ENCODE assay signal across 7 mouse cellular contexts in genomic region chr10:80258752-80259462, GRCm38 (mm10). TPM values are rescaled to one million over a fixed set of nuclear protein-coding genes. Genes with fewer than 3 reads are reported as not detected.
DNase-seq lines count a peak whose midpoint lies in the region; ATAC-seq lines count a peak whose summit lies in the region.

No protein-coding gene starts in this region.

- no peak for ATAC-seq in heart, embryonic 16.5 days (replicated peaks; ENCODE audit: extremely low read depth, insufficient read depth, low FRiP score)
- no peak for ATAC-seq in limb, embryonic 15.5 days (ENCODE audit: insufficient number of reproducible peaks, low FRiP score, low TSS enrichment, low read depth)

- H3K27ac ChIP-seq in heart, embryonic 16.5 days (ENCODE audit: low read length): 0 out of 2 replicates have a peak overlapping the region, but pooled peaks have one; percentile 99
- H3K27ac ChIP-seq in limb, embryonic 15.5 days: no peak overlapping the region

- H3K4me1 ChIP-seq in heart, embryonic 16.5 days (ENCODE audit: control insufficient read depth, insufficient read depth, low read length): peaks cover 26% of the 10 kb centered on the region
- H3K4me1 ChIP-seq in limb, embryonic 15.5 days: peaks cover 39% of the 10 kb centered on the region

- no peaks in the 10 kb centered on the region for H3K27me3 ChIP-seq in heart, embryonic 16.5 days (ENCODE audit: control insufficient read depth, insufficient read depth, low read length)
- H3K27me3 ChIP-seq in limb, embryonic 15.5 days: no peaks in the 10 kb centered on the region

- intact Hi-C loops in left cerebral cortex, postnatal 36 days (cut with DNase I): no loop called here

- H3K36me3 ChIP-seq in heart, embryonic 16.5 days (ENCODE audit: control insufficient read depth, insufficient read depth): peaks cover 46% of the 10 kb centered on the region
- peaks cover 53% of the 10 kb centered on the region for H3K36me3 ChIP-seq in limb, embryonic 15.5 days

- no peak for DNase-seq in heart, adult 9 months (ENCODE audit: low spot score in 2 of 2)
- DNase-seq in adrenal gland, adult 8-10 months: peak; percentile 64
- DNase-seq in adrenal gland, postnatal 36 days: peak; percentile 72
- no peak for DNase-seq in left cerebral cortex, postnatal 36 days (ENCODE audit: low spot score in 2 of 2)
- DNase-seq in layer of hippocampus, postnatal 36 days: no peak

- peak overlapping the region; percentile 75 for H3K4me2 ChIP-seq in heart, embryonic 16.5 days (ENCODE audit: low read depth, low read length)
- H3K4me2 ChIP-seq in limb, embryonic 15.5 days: peak overlapping the region; percentile 92

- H3K9ac ChIP-seq in heart, embryonic 16.5 days (ENCODE audit: low read length): no peak overlapping the region; the same call in 1 of the 2 replicates
- 0 out of 2 replicates have a peak overlapping the region, but pooled peaks have one; percentile 2 for H3K9ac ChIP-seq in limb, embryonic 15.5 days

- no peak overlapping the region for H3K4me3 ChIP-seq in heart, embryonic 16.5 days (ENCODE audit: low read length)
- peak overlapping the region; percentile 55; the same call in 1 of the 2 replicates for H3K4me3 ChIP-seq in limb, embryonic 15.5 days

- 86% methylated on average over 14 of the region's 14 CpGs for WGBS in heart, embryonic 16.5 days
- WGBS in limb, embryonic 15.5 days: 88% methylated on average over 14 of the region's 14 CpGs

- H3K9me3 ChIP-seq in heart, embryonic 16.5 days (replicated peaks; ENCODE audit: control insufficient read depth, low read length): no peaks in the 10 kb centered on the region
- no peaks in the 10 kb centered on the region for H3K9me3 ChIP-seq in limb, embryonic 15.5 days

RNA-seq across cellular contexts. Expression of gene Gamt, which starts 1.9 kb away (rescaled TPM):
- polyA plus RNA-seq in heart, embryonic 16.5 days (2015; fragmentation: Nextera tagmentation; extraction: Ambion mirVana): 50.3 and 51.6 TPM in 2 replicates
- total RNA-seq in adrenal gland, adult 8-10 months (2022): 100 to 1,000 TPM; 238 to 291 (median 243) TPM
- total RNA-seq in adrenal gland, postnatal 36 days (2021): 100 to 1,000 TPM; 195 to 311 TPM
- 64.4 and 127 TPM in 2 replicates for polyA plus RNA-seq in limb, embryonic 15.5 days (2015; fragmentation: Nextera tagmentation; extraction: Ambion mirVana)
- total RNA-seq in left cerebral cortex, postnatal 36 days (2021): 10 to 100 TPM; 22.5 to 43.9 TPM
- 10 to 100 TPM; 37.7 to 39.1 TPM for total RNA-seq in layer of hippocampus, postnatal 36 days (2021)

RNA-seq across cellular contexts. Expression of gene Dazap1, which starts 2.4 kb away (rescaled TPM):
- 30.7 and 33.9 TPM in 2 replicates for polyA plus RNA-seq in heart, embryonic 16.5 days (2015; fragmentation: Nextera tagmentation; extraction: Ambion mirVana)
- 100 to 1,000 TPM in 2 of 4 experiments, 10 to 100 TPM in 2; 72.3 to 125 (median 90.3) TPM for total RNA-seq in adrenal gland, adult 8-10 months (2022)
- 10 to 100 TPM; 82.1 to 90.4 TPM for total RNA-seq in adrenal gland, postnatal 36 days (2021)
- polyA plus RNA-seq in limb, embryonic 15.5 days (2015; fragmentation: Nextera tagmentation; extraction: Ambion mirVana): 56.8 and 59.7 TPM in 2 replicates
- 10 to 100 TPM; 71.7 to 99.0 TPM for total RNA-seq in left cerebral cortex, postnatal 36 days (2021)
- 100 to 1,000 TPM in 1 of 2 experiments, 10 to 100 TPM in 1; 82.6 to 100 TPM for total RNA-seq in layer of hippocampus, postnatal 36 days (2021)

RNA-seq across cellular contexts. Expression of gene Ndufs7, which starts 10.0 kb away (rescaled TPM):
- polyA plus RNA-seq in heart, embryonic 16.5 days (2015; fragmentation: Nextera tagmentation; extraction: Ambion mirVana): 596 and 743 TPM in 2 replicates
- 100 to 1,000 TPM; 192 to 257 (median 232) TPM for total RNA-seq in adrenal gland, adult 8-10 months (2022)
- total RNA-seq in adrenal gland, postnatal 36 days (2021): 100 to 1,000 TPM; 266 to 279 TPM
- 301 and 304 TPM in 2 replicates for polyA plus RNA-seq in limb, embryonic 15.5 days (2015; fragmentation: Nextera tagmentation; extraction: Ambion mirVana)
- total RNA-seq in left cerebral cortex, postnatal 36 days (2021): 100 to 1,000 TPM; 185 to 213 TPM
- total RNA-seq in layer of hippocampus, postnatal 36 days (2021): 100 to 1,000 TPM; 199 to 204 TPM

RNA-seq across cellular contexts. Expression of gene Mum1, which starts 32.7 kb away (rescaled TPM):
- polyA plus RNA-seq in heart, embryonic 16.5 days (2015; fragmentation: Nextera tagmentation; extraction: Ambion mirVana): 31.9 and 40.1 TPM in 2 replicates
- 10 to 100 TPM; 26.5 to 41.6 (median 32.9) TPM for total RNA-seq in adrenal gland, adult 8-10 months (2022)
- 10 to 100 TPM; 20.4 to 21.2 TPM for total RNA-seq in adrenal gland, postnatal 36 days (2021)
- 66.1 and 67.6 TPM in 2 replicates for polyA plus RNA-seq in limb, embryonic 15.5 days (2015; fragmentation: Nextera tagmentation; extraction: Ambion mirVana)
- total RNA-seq in left cerebral cortex, postnatal 36 days (2021): 10 to 100 TPM; 35.9 to 43.8 TPM
- 10 to 100 TPM; 35.6 to 39.6 TPM for total RNA-seq in layer of hippocampus, postnatal 36 days (2021)

RNA-seq across cellular contexts. Expression of gene Rps15, which starts 33.3 kb away (rescaled TPM):
- 536 and 549 TPM in 2 replicates for polyA plus RNA-seq in heart, embryonic 16.5 days (2015; fragmentation: Nextera tagmentation; extraction: Ambion mirVana)
- 1,000 to 10,000 TPM; 1,106 to 1,181 (median 1,155) TPM for total RNA-seq in adrenal gland, adult 8-10 months (2022)
- 1,000 to 10,000 TPM; 1,173 to 1,236 TPM for total RNA-seq in adrenal gland, postnatal 36 days (2021)
- polyA plus RNA-seq in limb, embryonic 15.5 days (2015; fragmentation: Nextera tagmentation; extraction: Ambion mirVana): 842 and 925 TPM in 2 replicates
- 100 to 1,000 TPM; 799 to 946 TPM for total RNA-seq in left cerebral cortex, postnatal 36 days (2021)
- 100 to 1,000 TPM; 755 to 823 TPM for total RNA-seq in layer of hippocampus, postnatal 36 days (2021)

Comparison
In these comparisons a context has a peak if more than half of its experiments do, and no peak if none do; other contexts are left out.
1. DNase-seq: peak in adrenal gland, adult 8-10 months (single experiment) and adrenal gland, postnatal 36 days (2 of 2); none in heart, adult 9 months (0 of 2), left cerebral cortex, postnatal 36 days (0 of 2) and layer of hippocampus, postnatal 36 days (0 of 2).
2. RNA of gene Gamt, which starts 1.9 kb away (total RNA-seq): 195 to 311 TPM in adrenal gland, postnatal 36 days and 238 to 291 TPM in adrenal gland, adult 8-10 months; 22.5 to 43.9 TPM in left cerebral cortex, postnatal 36 days and 37.7 to 39.1 TPM in layer of hippocampus, postnatal 36 days; every median in the first group is over 4 times any median in the second.